Mouse (Mus musculus) CH12.LX (cell line): Measurements from ENCODE around the gene 1700011L22Rik. TPM values are rescaled to one million over a fixed set of nuclear protein-coding genes. Genes with fewer than 3 reads are reported as not detected.

ENCODE experiments used
- DNase-seq: peaks from one replicate; pipeline ENCODE4 v3.0.0-alpha.2; 2013; ENCODE audit errors: extremely low read depth
- H3K27ac ChIP-seq: 2 replicates; pipeline ENCODE4 v1.5.1; 2012; ENCODE audit warnings: low read depth, mild to moderate bottlenecking, control low read depth, moderate library complexity; ENCODE audit not compliant: insufficient read depth
- H3K27me3 ChIP-seq: replicated peaks from 2 replicates; pipeline ENCODE3; 2012; ENCODE audit warnings: inconsistent platforms
- H3K36me3 ChIP-seq, 2 experiments: replicated peaks in 1 of 2; 2 replicates each; pipeline versions ENCODE3 to v1.6.1; 2012; ENCODE audit warnings: inconsistent platforms in 1 of 2, low read length in 1 of 2, mild to moderate bottlenecking in 1 of 2, mixed read lengths in 1 of 2, moderate library complexity in 1 of 2; ENCODE audit not compliant: control insufficient read depth in 1 of 2, insufficient read depth in 1 of 2
- H3K4me1 ChIP-seq, 2 experiments: 2 replicates each; pipeline ENCODE4 v1.6.1; 2012; ENCODE audit warnings: inconsistent platforms in 1 of 2, moderate library complexity in 1 of 2; ENCODE audit not compliant: insufficient read depth in 2 of 2, control insufficient read depth in 1 of 2
- H3K4me2 ChIP-seq: 2 replicates; pipeline ENCODE4 v1.6.1; 2012; ENCODE audit warnings: low read depth, mild to moderate bottlenecking, control low read depth; ENCODE audit not compliant: poor library complexity, insufficient read depth, severe bottlenecking
- H3K4me3 ChIP-seq, 3 experiments: fragments of 150-350 bp in 1 of 3; sonication (generic) in 1 of 3; replicated peaks in 1 of 3; 2 replicates each; pipeline versions ENCODE3 to v1.5.1; 2011 to 2012; ENCODE audit warnings: low read depth in 2 of 3, low read length in 2 of 3, mild to moderate bottlenecking in 2 of 3, moderate library complexity in 2 of 3, control low read depth in 1 of 3, improper control_type of control experiment in 1 of 3, inconsistent platforms in 1 of 3, mixed read lengths in 1 of 3; ENCODE audit not compliant: poor library complexity in 1 of 3
- H3K79me2 ChIP-seq: replicated peaks from 2 replicates; pipeline ENCODE4 v1.6.1; 2012; ENCODE audit warnings: mild to moderate bottlenecking, moderate library complexity; ENCODE audit not compliant: control insufficient read depth, poor library complexity, insufficient read depth, severe bottlenecking; ENCODE audit errors: extremely low read depth
- H3K9ac ChIP-seq: 2 replicates; pipeline ENCODE4 v1.6.1; 2012; ENCODE audit warnings: low read depth, mild to moderate bottlenecking, control low read depth, moderate library complexity; ENCODE audit not compliant: insufficient read depth
- H3K9me3 ChIP-seq: replicated peaks from 2 replicates; pipeline ENCODE3; 2012; ENCODE audit warnings: low read length, inconsistent platforms, mixed read lengths
- CHD1 ChIP-seq: IDR thresholded peaks from 2 replicates; pipeline ENCODE4 v1.6.1; 2012; ENCODE audit warnings: low read depth, low read length, improper control_type of control experiment, inconsistent platforms
- E2F4 ChIP-seq: IDR thresholded peaks from 2 replicates; pipeline ENCODE4 v1.6.1; 2011; ENCODE audit warnings: low read depth, low read length, improper control_type of control experiment; ENCODE audit not compliant: insufficient replicate concordance
- ELF1 ChIP-seq: IDR thresholded peaks from 2 replicates; pipeline ENCODE4 v1.6.1; 2014; ENCODE audit warnings: low read depth, mild to moderate bottlenecking, inconsistent platforms, low read length, improper control_type of control experiment
- EP300 ChIP-seq: IDR thresholded peaks from 2 replicates; pipeline ENCODE4 v1.6.1; 2011; ENCODE audit warnings: low read length, improper control_type of control experiment
- ETS1 ChIP-seq: conservative IDR thresholded peaks from 2 replicates; pipeline ENCODE4 v1.6.1; 2012; ENCODE audit warnings: low read depth, mild to moderate bottlenecking, inconsistent platforms, low read length, improper control_type of control experiment, moderate library complexity
- GABPA ChIP-seq: IDR thresholded peaks from 2 replicates; pipeline ENCODE4 v1.6.1; 2012; ENCODE audit warnings: low read depth, low read length, improper control_type of control experiment, inconsistent platforms; ENCODE audit not compliant: insufficient replicate concordance
- IRF4 ChIP-seq: IDR thresholded peaks from 2 replicates; pipeline ENCODE4 v1.6.1; 2014; ENCODE audit warnings: low read depth, mild to moderate bottlenecking, inconsistent platforms, low read length, improper control_type of control experiment
- JUN ChIP-seq: IDR thresholded peaks from 2 replicates; pipeline ENCODE4 v1.6.1; 2011; ENCODE audit warnings: low read depth, mild to moderate bottlenecking, low read length, improper control_type of control experiment, moderate library complexity; ENCODE audit not compliant: insufficient read depth
- JUND ChIP-seq: conservative IDR thresholded peaks from 2 replicates; pipeline ENCODE4 v1.6.1; 2011; ENCODE audit warnings: low read depth, low read length, improper control_type of control experiment
- KAT2A ChIP-seq: IDR thresholded peaks from 2 replicates; pipeline ENCODE4 v1.6.1; 2012; ENCODE audit warnings: low read length, improper control_type of control experiment, inconsistent platforms; ENCODE audit not compliant: insufficient replicate concordance
- MAFK ChIP-seq: IDR thresholded peaks from 2 replicates; pipeline ENCODE4 v1.6.1; 2011; ENCODE audit warnings: low read length, improper control_type of control experiment; ENCODE audit not compliant: insufficient replicate concordance
- MAX ChIP-seq: IDR thresholded peaks from 2 replicates; pipeline ENCODE4 v1.6.1; 2011; ENCODE audit warnings: low read length, improper control_type of control experiment
- MEF2A ChIP-seq: IDR thresholded peaks from 2 replicates; pipeline ENCODE4 v1.6.1; 2014; ENCODE audit warnings: low read depth, mild to moderate bottlenecking, inconsistent platforms, low read length, improper control_type of control experiment, borderline replicate concordance
- MYC ChIP-seq: IDR thresholded peaks from 2 replicates; pipeline ENCODE4 v1.6.1; 2011; ENCODE audit warnings: low read depth, mild to moderate bottlenecking, improper control_type of control experiment, low read length
- PAX5 ChIP-seq: IDR thresholded peaks from 2 replicates; pipeline ENCODE4 v1.6.1; 2012; ENCODE audit warnings: low read length, inconsistent platforms, mixed read lengths
- POLR2A ChIP-seq: IDR thresholded peaks from 2 replicates; pipeline ENCODE4 v1.6.1; 2011; ENCODE audit warnings: low read depth, mild to moderate bottlenecking, improper control_type of control experiment, low read length
- TBP ChIP-seq: conservative IDR thresholded peaks from 2 replicates; pipeline ENCODE4 v1.6.1; 2011; ENCODE audit warnings: low read depth, low read length, improper control_type of control experiment
- UBTF ChIP-seq: IDR thresholded peaks from 2 replicates; pipeline ENCODE4 v1.6.1; 2012; ENCODE audit warnings: low read depth, mild to moderate bottlenecking, inconsistent platforms, low read length, improper control_type of control experiment, moderate library complexity
- USF1 ChIP-seq: IDR thresholded peaks from 2 replicates; pipeline ENCODE4 v1.6.1; 2014; ENCODE audit warnings: low read depth, mild to moderate bottlenecking, inconsistent platforms, low read length, improper control_type of control experiment
- USF2 ChIP-seq: conservative IDR thresholded peaks from 2 replicates; pipeline ENCODE4 v1.6.1; 2011; ENCODE audit warnings: low read depth, low read length, improper control_type of control experiment
- ZMIZ1 ChIP-seq: IDR thresholded peaks from 2 replicates; pipeline ENCODE4 v1.6.1; 2012; ENCODE audit warnings: low read depth, mild to moderate bottlenecking, inconsistent platforms, low read length, improper control_type of control experiment
- ZNF384 ChIP-seq: IDR thresholded peaks from 2 replicates; pipeline ENCODE4 v1.6.1; 2012; ENCODE audit warnings: low read depth, low read length, improper control_type of control experiment, inconsistent platforms
- dilution Hi-C: fragments of 300-500 bp; cut with MboI; formaldehyde crosslinking; loops from 2 replicates; pipeline ENCODE4 v1.14.3; 2020; ENCODE audit warnings: low sequenced_read_pairs; ENCODE audit not compliant: extremely low pct_unique_long_range_greater_than_20kb, extremely low pct_ligation_motif_present
- in situ Hi-C: fragments of 300-500 bp; cut with MboI; formaldehyde crosslinking; loops from 3 replicates; pipeline ENCODE4 v1.14.3; 2019; ENCODE audit warnings: low sequenced_read_pairs, low pct_ligation_motif_present, low pct_unique_long_range_greater_than_20kb, mixed read lengths
- polyA plus RNA-seq: library from polyadenylated mRNA; unstranded; fragments of >175 nt; gene quantifications from 2 replicates; pipeline ENCODE4 v1.2.1, GENCODE M21; 2012; ENCODE audit warnings: low read depth; ENCODE audit not compliant: insufficient read length
- total RNA-seq, 2 experiments: library from RNA; depleted of rRNA; stranded (reverse); fragments of 300-350 nt in 1 of 2; fragments of >200 nt in 1 of 2; gene quantifications; 2 replicates each; pipeline ENCODE4 v1.2.3; 2012 to 2014

Gene 1700011L22Rik
- total and polyA plus RNA-seq, 3 experiments = not detected

DNA sequence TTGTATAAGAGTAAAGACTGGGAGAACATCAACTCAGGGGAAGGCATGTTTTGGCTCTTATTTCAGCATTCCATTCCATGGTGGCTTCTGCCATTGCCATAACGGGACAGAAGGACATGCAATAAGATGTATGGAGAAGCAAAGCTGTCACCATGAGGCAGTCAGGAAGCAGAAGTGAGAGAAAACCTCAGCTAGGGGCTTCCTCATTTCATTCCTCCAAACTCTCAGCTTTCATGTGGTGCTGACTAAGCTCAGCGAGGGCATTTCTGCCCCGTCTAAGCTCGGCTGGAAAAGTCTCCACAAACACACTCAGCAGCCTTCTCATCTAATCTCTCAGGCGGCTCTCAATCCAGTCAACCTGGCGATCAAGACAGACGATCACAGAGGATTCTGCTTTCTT, 22.8 kb downstream of the 1700011L22Rik start:
- Histone ChIP-seq H3K36me3 (peaks cover 7 to 23% of the 10 kb centered on the region in 2 experiments), H3K9me3 (peaks cover 15% of the 10 kb centered on the region), H3K4me1 (peaks cover 3 to 23% of the 10 kb centered on the region in 2 experiments; a peak in 3 of 4 replicates), H3K27me3 (no peaks in the 10 kb centered on the region), H3K4me3 (peak overlapping the region; percentile 22 to 38 (median 36)), H3K27ac (no peak overlapping the region), H3K9ac (peak overlapping the region; percentile 68), H3K79me2 (no peaks in the 10 kb centered on the region), H3K4me2 (peak overlapping the region; percentile 80)
- in situ Hi-C loops = no loop called here
- DNase-seq = peak; percentile 78
- dilution Hi-C loops = no loop called here
- TF ChIP-seq USF2 (no peak), ETS1 (peak; percentile 55), USF1 (no peak), POLR2A (peak; percentile 44), UBTF (no peak), ZNF384 (no peak), MAFK (peak; percentile 87), CHD1 (no peak), EP300 (peak; percentile 92), MEF2A (0 out of 2 replicates have a peak, but pooled peaks have one; percentile 23), MYC (peak; percentile 93), ELF1 (peak; percentile 46), E2F4 (no peak), PAX5 (no peak), TBP (0 out of 2 replicates have a peak, but pooled peaks have one; percentile 32), IRF4 (peak; percentile 90), JUND (peak; percentile 35; the same call in 1 of the 2 replicates), MAX (peak; percentile 73; the same call in 1 of the 2 replicates), ZMIZ1 (no peak), JUN (no peak)

GRCm38 (mm10) chr8:79224363-79224762, 24.0 kb downstream of the 1700011L22Rik start:
- no peaks in the 10 kb centered on the region for H3K27me3 ChIP-seq
- TF ChIP-seq TBP (no peak), KAT2A (no peak), USF2 (no peak), GABPA (no peak)
- no peak overlapping the region for H3K4me3 ChIP-seq
- in situ Hi-C loops = no loop called here
- no peaks in the 10 kb centered on the region for H3K79me2 ChIP-seq
- H3K27ac ChIP-seq = no peak overlapping the region
- H3K4me2 ChIP-seq = no peak overlapping the region
- peaks cover 15% of the 10 kb centered on the region for H3K9me3 ChIP-seq
- no peak overlapping the region for H3K9ac ChIP-seq
- DNase-seq = no peak
- H3K36me3 ChIP-seq = peaks cover 4 to 15% of the 10 kb centered on the region in 2 experiments
- peaks cover 3 to 23% of the 10 kb centered on the region in 2 experiments; a peak in 3 of 4 replicates for H3K4me1 ChIP-seq
- dilution Hi-C loops = no loop called here
